Mouse (Mus musculus) kidney, postnatal 0 days (tissue): ENCODE data around the gene Tmeff1. TPM values are rescaled to one million over a fixed set of nuclear protein-coding genes. Genes with fewer than 3 reads are reported as not detected.

Experiments
- ATAC-seq: fragments of 200-750 bp; cut with Nextera tagmentation; replicated peaks from 2 replicates; pipeline ENCODE4 v1.8.0; 2017; ENCODE audit warnings: low read depth, moderate number of reproducible peaks, moderate TSS enrichment, moderate library complexity; ENCODE audit not compliant: low FRiP score
- DNase-seq: peaks from one replicate; pipeline ENCODE4 v3.0.0-alpha.2; 2016; ENCODE audit warnings: low spot score
- H3K27ac ChIP-seq: fragments of 300-500 bp; sonication (generic); 2 replicates; pipeline ENCODE4 v1.5.1; 2014; ENCODE audit warnings: mild to moderate bottlenecking
- H3K27me3 ChIP-seq: fragments of 300-500 bp; sonication (generic); 2 replicates; pipeline ENCODE4 v1.6.1; 2014; ENCODE audit warnings: low read length, mixed read lengths; ENCODE audit not compliant: insufficient read depth
- H3K36me3 ChIP-seq: fragments of 300-500 bp; sonication (generic); 2 replicates; pipeline ENCODE4 v1.6.1; 2014; ENCODE audit warnings: low read length, mixed read lengths; ENCODE audit not compliant: insufficient read depth
- H3K4me1 ChIP-seq: fragments of 300-500 bp; sonication (generic); replicated peaks from 2 replicates; pipeline ENCODE4 v1.6.1; 2014; ENCODE audit warnings: antibody characterized with exemption, low read length, mixed read lengths; ENCODE audit not compliant: insufficient read depth
- H3K4me2 ChIP-seq: fragments of 300-500 bp; sonication (generic); 2 replicates; pipeline ENCODE4 v1.6.1; 2014; ENCODE audit warnings: mild to moderate bottlenecking, low read length, moderate library complexity, mixed read lengths
- H3K4me3 ChIP-seq: fragments of 300-500 bp; sonication (generic); replicated peaks from 2 replicates; pipeline ENCODE4 v1.5.1; 2014; ENCODE audit warnings: low read depth, low read length
- H3K9ac ChIP-seq: fragments of 300-500 bp; sonication (generic); 2 replicates; pipeline ENCODE4 v1.6.1; 2014; ENCODE audit warnings: low read depth, low read length
- H3K9me3 ChIP-seq: fragments of 300-500 bp; sonication (generic); replicated peaks from 2 replicates; pipeline ENCODE4 v1.6.1; 2016; ENCODE audit warnings: low read length, inconsistent platforms, mixed read lengths
- CTCF ChIP-seq: IDR thresholded peaks from 2 replicates; pipeline ENCODE4 v1.5.1; 2016; ENCODE audit warnings: antibody characterized with exemption, low read depth, mild to moderate bottlenecking, moderate library complexity
- WGBS: fragments of 180-500 bp; shearing (Covaris S2); extraction: QIAGEN DNeasy Blood & Tissue Kit; methylation state at CpG from one replicate; pipeline ENCODE4 v1.1.7; 2014; 5-methylcytosine and 5-hydroxymethylcytosine counted together
- polyA plus RNA-seq: library from polyadenylated mRNA; unstranded; fragments of >200 nt; fragmentation: Nextera tagmentation; extraction: Ambion mirVana; gene quantifications from 2 replicates; pipeline ENCODE4 v1.2.1, GENCODE M21; 2015

Tmeff1 gene
- polyA plus RNA-seq, 1 experiment from 2014 or later = 37.7 TPM

DNA sequence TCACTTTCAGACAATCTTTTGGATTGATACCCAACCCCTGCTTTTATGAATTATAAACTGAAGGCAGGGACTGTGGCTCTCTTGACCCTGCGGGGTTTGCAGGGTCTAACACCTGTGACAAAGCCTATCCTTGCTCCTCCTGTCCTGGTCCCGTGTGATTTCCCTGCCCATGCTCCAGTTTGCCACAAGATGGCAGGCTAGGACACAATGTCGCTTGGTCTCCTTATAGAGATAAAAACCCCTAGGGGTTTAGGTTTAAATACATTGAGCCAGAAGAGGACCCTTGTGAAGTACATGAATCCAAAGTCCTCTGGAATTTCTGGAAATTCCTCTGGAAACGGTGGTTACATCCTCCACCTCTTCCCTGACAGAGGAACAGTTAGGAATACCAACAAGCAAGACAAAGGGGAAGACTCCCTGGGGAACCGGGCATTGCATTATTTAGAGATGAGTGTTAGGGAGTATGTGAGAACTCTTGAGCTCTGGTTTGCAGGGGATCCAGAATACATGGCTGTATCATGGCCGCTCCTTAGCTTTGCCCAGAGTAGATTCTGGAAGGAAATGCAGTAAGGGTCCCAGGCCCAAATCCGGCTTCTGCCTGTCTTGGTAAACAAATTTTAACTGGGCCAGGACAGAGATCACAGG is 106.9 kb downstream of the Tmeff1 start:
- H3K4me2 ChIP-seq = no peak overlapping the region
- TF ChIP-seq CTCF = peak; percentile 85
- ATAC-seq (peak; percentile 55; the same call in 1 of the 2 replicates), DNase-seq (peak; percentile 82)
- no peak overlapping the region for H3K27ac ChIP-seq
- H3K9ac ChIP-seq = no peak overlapping the region
- 0 out of 2 replicates have a peak, but pooled peaks cover 3% of the 10 kb centered on the region for H3K4me1 ChIP-seq
- H3K9me3 ChIP-seq = no peaks in the 10 kb centered on the region
- 39% methylated on average over 7 of the region's 7 CpGs for WGBS
- H3K36me3 ChIP-seq = no peaks in the 10 kb centered on the region
- no peak overlapping the region for H3K4me3 ChIP-seq
- H3K27me3 ChIP-seq = no peaks in the 10 kb centered on the region

GRCm38 (mm10) chr4:48692736-48693292 is 107.8 kb downstream of the Tmeff1 start:
- Histone ChIP-seq H3K4me2 (no peak overlapping the region), H3K27ac (no peak overlapping the region), H3K9me3 (no peaks in the 10 kb centered on the region), H3K4me3 (no peak overlapping the region), H3K4me1 (0 out of 2 replicates have a peak, but pooled peaks cover 3% of the 10 kb centered on the region), H3K36me3 (no peaks in the 10 kb centered on the region), H3K9ac (no peak overlapping the region), H3K27me3 (no peaks in the 10 kb centered on the region)
- WGBS = 39% methylated on average over 9 of the region's 9 CpGs
- DNase-seq = no peak
- TF ChIP-seq CTCF = no peak
- no peak for ATAC-seq

- 0 out of 2 replicates have a peak, but pooled peaks cover 3% of the 10 kb centered on the region for H3K4me1 ChIP-seq
- H3K36me3 ChIP-seq = no peaks in the 10 kb centered on the region
- no peak for TF ChIP-seq CTCF
- H3K4me2 ChIP-seq = no peak overlapping the region
- H3K9ac ChIP-seq = no peak overlapping the region
- 94% methylated on average over 3 of the region's 3 CpGs for WGBS
- H3K9me3 ChIP-seq = no peaks in the 10 kb centered on the region
- no peaks in the 10 kb centered on the region for H3K27me3 ChIP-seq
- ATAC-seq = no peak
- DNase-seq = no peak
- no peak overlapping the region for H3K27ac ChIP-seq
- H3K4me3 ChIP-seq = no peak overlapping the region
Observed at GRCm38 (mm10) chr4:48696706-48697105, 111.7 kb downstream of the Tmeff1 start.

DNA sequence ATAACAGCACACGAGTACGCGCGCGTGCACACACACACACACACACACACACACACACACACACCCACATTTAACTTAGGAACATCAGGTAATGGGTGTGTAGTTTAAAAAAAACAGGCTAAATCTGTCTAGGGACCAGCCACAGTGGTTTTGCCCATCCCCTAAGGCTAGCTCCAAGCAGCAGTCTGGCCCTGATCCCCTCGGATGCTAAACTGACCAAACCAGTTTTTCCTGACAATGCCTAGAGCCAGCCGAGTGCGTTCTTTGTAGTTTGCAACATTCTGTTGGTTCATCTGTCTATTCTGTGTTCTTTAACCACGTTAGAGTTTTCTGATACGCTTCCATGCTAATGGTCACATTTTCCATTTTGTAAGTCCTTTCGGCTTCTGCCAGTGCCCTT is 112.3 kb downstream of the Tmeff1 start:
- H3K4me3 ChIP-seq = no peak overlapping the region
- no peaks in the 10 kb centered on the region for H3K9me3 ChIP-seq
- H3K27ac ChIP-seq = no peak overlapping the region
- no peaks in the 10 kb centered on the region for H3K4me1 ChIP-seq
- ATAC-seq (no peak), DNase-seq (no peak)
- no peaks in the 10 kb centered on the region for H3K36me3 ChIP-seq
- H3K27me3 ChIP-seq = no peaks in the 10 kb centered on the region
- no peak overlapping the region for H3K4me2 ChIP-seq
- no peak for TF ChIP-seq CTCF
- no peak overlapping the region for H3K9ac ChIP-seq
- 61% methylated on average over 11 of the region's 11 CpGs for WGBS

Other genes starting within 250 kb of the Tmeff1 start
- 36.5 and 37.8 TPM in 2 replicates for gene Tex10, start 111.7 kb upstream of the Tmeff1 start, polyA plus RNA-seq
- 28.8 and 30.7 TPM in 2 replicates for gene Msantd3, start 45.2 kb upstream of the Tmeff1 start, polyA plus RNA-seq
- 0.26 and 0.38 TPM in 2 replicates for gene Cavin4, start 78.3 kb downstream of the Tmeff1 start, polyA plus RNA-seq